Mouse (Mus musculus): ENCODE results near the gene Doc2b.

DNA sequence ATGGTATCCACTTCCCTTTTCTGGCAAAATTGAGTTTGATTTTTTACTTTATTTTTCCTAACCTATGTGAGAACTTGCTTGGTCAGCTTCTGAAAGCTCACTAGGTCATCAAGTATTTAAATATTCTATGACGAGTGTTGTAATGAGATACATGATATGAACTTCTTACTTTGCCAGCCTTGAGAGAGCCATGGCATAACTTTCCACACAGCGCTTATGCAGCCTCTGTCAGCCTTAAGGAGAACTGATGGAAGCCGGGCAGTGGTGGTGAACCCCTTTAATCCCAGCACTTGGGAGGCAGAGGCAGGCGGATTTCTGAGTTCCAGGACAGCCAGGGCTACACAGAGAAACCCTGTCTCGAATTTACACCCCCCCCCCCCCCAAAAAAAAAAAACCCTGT is 35.1 kb downstream of the Doc2b start:
- TF ChIP-seq CTCF (IDR thresholded peaks at IDR 0.05; ENCODE audit: borderline replicate concordance, extremely low read depth, insufficient read depth, insufficient read length), result no peak
- TF ChIP-seq POLR2A (IDR thresholded peaks at IDR 0.05; ENCODE audit: borderline replicate concordance, extremely low read depth, insufficient read depth, insufficient read length, poor library complexity, severe bottlenecking), result no peak
